Mouse (Mus musculus) kidney, adult 2 months (tissue): ENCODE data around the gene Sptb.

ENCODE experiments used
- CTCF ChIP-seq: fragments of 200-500 bp; conservative IDR thresholded peaks from 2 replicates; pipeline ENCODE4 v1.5.1; 2011; ENCODE audit warnings: low read depth, mild to moderate bottlenecking, control low read depth, low read length, moderate library complexity, mixed read lengths; ENCODE audit not compliant: insufficient read depth, insufficient read length
- POLR2A ChIP-seq: fragments of 200-500 bp; IDR thresholded peaks from one replicate; pipeline ENCODE4 v1.6.1; 2011; ENCODE audit warnings: low read depth, low read length, control low read depth

DNA sequence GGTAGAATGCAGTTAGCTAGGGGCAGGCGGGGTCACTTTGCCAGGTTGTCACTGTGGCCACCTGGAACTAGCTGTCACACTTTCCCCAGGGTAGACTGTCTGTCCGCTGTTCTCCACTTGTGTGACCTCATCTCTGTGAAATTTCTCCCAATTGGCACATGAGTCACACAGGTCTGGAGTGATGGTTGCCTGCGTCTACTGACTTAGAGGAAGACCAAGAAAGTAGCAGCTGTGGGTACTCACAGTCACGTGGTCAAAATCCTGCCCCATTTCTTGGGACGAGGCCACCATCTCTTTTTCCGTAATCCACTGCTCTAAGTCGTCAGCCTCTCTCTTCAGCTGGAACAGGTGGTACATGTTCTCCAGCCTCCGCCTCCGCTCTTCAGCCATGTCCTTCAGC is 106.6 kb downstream of the Sptb start:
- no peak for TF ChIP-seq CTCF
- no peak for TF ChIP-seq POLR2A
